Mouse (Mus musculus) forebrain, embryonic 14.5 days (tissue): ENCODE results near the gene Wdr83os. TPM values are rescaled to one million over a fixed set of nuclear protein-coding genes. Genes with fewer than 3 reads are reported as not detected.

Source experiments
- ATAC-seq: fragments of 200-750 bp; cut with Nextera tagmentation; 2 replicates; pipeline ENCODE4 v1.8.0; 2017; ENCODE audit warnings: mild to moderate bottlenecking, moderate library complexity
- DNase-seq: peaks from one replicate; pipeline ENCODE4 v3.0.0-alpha.2; 2015; ENCODE audit warnings: low spot score
- H3K27ac ChIP-seq: fragments of 300-500 bp; sonication (generic); 2 replicates; pipeline ENCODE4 v1.5.1; 2014; ENCODE audit warnings: low read depth, mild to moderate bottlenecking, control low read depth, low read length, moderate library complexity
- H3K27me3 ChIP-seq: fragments of 300-500 bp; sonication (generic); replicated peaks from 2 replicates; pipeline ENCODE4 v1.6.1; 2014; ENCODE audit warnings: low read length, control low read depth, mixed read lengths; ENCODE audit not compliant: control insufficient read depth, insufficient read depth
- H3K36me3 ChIP-seq: fragments of 300-500 bp; sonication (generic); 2 replicates; pipeline ENCODE4 v1.6.1; 2014; ENCODE audit warnings: low read length, control low read depth; ENCODE audit not compliant: control insufficient read depth, insufficient read depth
- H3K4me1 ChIP-seq: fragments of 300-500 bp; sonication (generic); 2 replicates; pipeline ENCODE4 v1.6.1; 2014; ENCODE audit warnings: antibody characterized with exemption, low read length, control low read depth; ENCODE audit not compliant: control insufficient read depth, insufficient read depth
- H3K4me2 ChIP-seq: fragments of 300-500 bp; sonication (generic); 2 replicates; pipeline ENCODE4 v1.6.1; 2014; ENCODE audit warnings: mild to moderate bottlenecking, control low read depth, low read length
- H3K4me3 ChIP-seq: fragments of 300-500 bp; sonication (generic); 2 replicates; pipeline ENCODE4 v1.5.1; 2014; ENCODE audit warnings: low read depth, low read length, control low read depth
- H3K9ac ChIP-seq: fragments of 300-500 bp; sonication (generic); 2 replicates; pipeline ENCODE4 v1.6.1; 2014; ENCODE audit warnings: mild to moderate bottlenecking, low read length, control low read depth, moderate library complexity
- H3K9me3 ChIP-seq: fragments of 300-500 bp; sonication (generic); replicated peaks from 2 replicates; pipeline ENCODE4 v1.6.1; 2016; ENCODE audit warnings: low read length, control low read depth, mixed read lengths; ENCODE audit not compliant: control insufficient read depth
- WGBS: fragments of 180-500 bp; shearing (Covaris S2); extraction: QIAGEN DNeasy Blood & Tissue Kit; methylation state at CpG from one replicate; pipeline ENCODE4 v1.1.7; 2014; 5-methylcytosine and 5-hydroxymethylcytosine counted together
- polyA plus RNA-seq: library from polyadenylated mRNA; unstranded; fragments of >200 nt; fragmentation: Nextera tagmentation; extraction: Ambion mirVana; gene quantifications from 2 replicates; pipeline ENCODE4 v1.2.1, GENCODE M21; 2014

The Wdr83os gene
- polyA plus RNA-seq, 1 experiment from 2014 or later, result 170 TPM

- Histone ChIP-seq H3K36me3 (peaks cover 34% of the 10 kb centered on the region), H3K9ac (peak overlapping the region; percentile 93), H3K4me3 (peak overlapping the region; percentile 80), H3K27ac (peak overlapping the region; percentile 99), H3K4me1 (peaks cover 19% of the 10 kb centered on the region; the same call in 1 of the 2 replicates), H3K27me3 (no peaks in the 10 kb centered on the region), H3K4me2 (peak overlapping the region; percentile 96), H3K9me3 (no peaks in the 10 kb centered on the region)
- 0% methylated on average over 14 of the region's 14 CpGs for WGBS
- ATAC-seq (peak; percentile 62), DNase-seq (peak; percentile 65)
Observed at GRCm38 (mm10) chr8:85037366-85037680, 43.2 kb upstream of the Wdr83os start.

- Histone ChIP-seq H3K4me2 (peak overlapping the region; percentile 96), H3K4me1 (peaks cover 19% of the 10 kb centered on the region; the same call in 1 of the 2 replicates), H3K27ac (peak overlapping the region; percentile 99), H3K9me3 (no peaks in the 10 kb centered on the region), H3K36me3 (peaks cover 33% of the 10 kb centered on the region), H3K4me3 (peak overlapping the region; percentile 80), H3K9ac (peak overlapping the region; percentile 93), H3K27me3 (no peaks in the 10 kb centered on the region)
- no peak for ATAC-seq
- peak; percentile 41 for DNase-seq
- under 1% methylated on average over 51 of the region's 57 CpGs for WGBS
Observed at GRCm38 (mm10) chr8:85037681-85038531, 42.6 kb upstream of the Wdr83os start.

- no peaks in the 10 kb centered on the region for H3K4me1 ChIP-seq
- 93% methylated on average over 6 of the region's 6 CpGs for WGBS
- H3K4me3 ChIP-seq, result no peak overlapping the region
- DNase-seq, result no peak
- no peak overlapping the region for H3K4me2 ChIP-seq
- H3K9me3 ChIP-seq, result no peaks in the 10 kb centered on the region
- ATAC-seq, result no peak
- H3K27me3 ChIP-seq, result no peaks in the 10 kb centered on the region
- peaks cover 85% of the 10 kb centered on the region for H3K36me3 ChIP-seq
- H3K9ac ChIP-seq, result no peak overlapping the region
- no peak overlapping the region for H3K27ac ChIP-seq
Observed at GRCm38 (mm10) chr8:85043619-85044018, 36.9 kb upstream of the Wdr83os start.

- H3K4me2 ChIP-seq, result no peak overlapping the region
- no peak overlapping the region for H3K4me3 ChIP-seq
- DNase-seq (no peak), ATAC-seq (no peak)
- H3K9me3 ChIP-seq, result no peaks in the 10 kb centered on the region
- H3K27me3 ChIP-seq, result no peaks in the 10 kb centered on the region
- peaks cover 8% of the 10 kb centered on the region; the same call in 1 of the 2 replicates for H3K4me1 ChIP-seq
- H3K27ac ChIP-seq, result no peak overlapping the region
- 85% methylated on average over 7 of the region's 7 CpGs for WGBS
- H3K9ac ChIP-seq, result no peak overlapping the region
- peaks cover 55% of the 10 kb centered on the region for H3K36me3 ChIP-seq
Observed at GRCm38 (mm10) chr8:85057367-85057766, 23.2 kb upstream of the Wdr83os start.

- H3K27ac ChIP-seq, result peak within 1 kb of the TSS; percentile 50; the same call in 1 of the 2 replicates
- H3K9ac ChIP-seq, result peak within 1 kb of the TSS; percentile 74
- no peaks in the 10 kb centered on the region for H3K27me3 ChIP-seq
- H3K9me3 ChIP-seq, result no peaks in the 10 kb centered on the region
- ATAC-seq, result peak; percentile 95
- peak within 1 kb of the TSS; percentile 95 for H3K4me2 ChIP-seq
- DNase-seq, result peak; percentile 98
- 1% methylated on average over 52 of the region's 53 CpGs for WGBS
- H3K4me1 ChIP-seq, result peaks cover 8% of the 10 kb centered on the region; the same call in 1 of the 2 replicates
- H3K36me3 ChIP-seq, result peaks cover 44% of the 10 kb centered on the region
- H3K4me3 ChIP-seq, result peak within 1 kb of the TSS; percentile 75
Observed at GRCm38 (mm10) chr8:85059879-85060616, 20.5 kb upstream of the Wdr83os start, which contains the start of gene Fbxw9. Fbxw9 (plus strand) TSS chr8:85060055.

GRCm38 (mm10) chr8:85062603-85063002, 17.9 kb upstream of the Wdr83os start:
- Histone ChIP-seq H3K4me3 (no peak overlapping the region), H3K27ac (no peak overlapping the region), H3K9me3 (no peaks in the 10 kb centered on the region), H3K9ac (no peak overlapping the region), H3K4me2 (no peak overlapping the region), H3K36me3 (peaks cover 44% of the 10 kb centered on the region), H3K27me3 (no peaks in the 10 kb centered on the region), H3K4me1 (peaks cover 8% of the 10 kb centered on the region; the same call in 1 of the 2 replicates)
- ATAC-seq (no peak), DNase-seq (no peak)
- 95% methylated on average over 4 of the region's 4 CpGs for WGBS

GRCm38 (mm10) chr8:85065213-85065612, 15.3 kb upstream of the Wdr83os start:
- DNase-seq, result no peak
- Histone ChIP-seq H3K27me3 (no peaks in the 10 kb centered on the region), H3K9me3 (no peaks in the 10 kb centered on the region), H3K4me3 (no peak overlapping the region), H3K4me2 (no peak overlapping the region), H3K4me1 (peaks cover 8% of the 10 kb centered on the region; the same call in 1 of the 2 replicates), H3K27ac (no peak overlapping the region), H3K36me3 (peaks cover 51% of the 10 kb centered on the region), H3K9ac (no peak overlapping the region)
- ATAC-seq, result no peak
- 41% methylated on average over 2 of the region's 2 CpGs for WGBS

GRCm38 (mm10) chr8:85067155-85067554, 13.4 kb upstream of the Wdr83os start:
- no peak overlapping the region for H3K4me2 ChIP-seq
- peaks cover 3% of the 10 kb centered on the region for H3K4me1 ChIP-seq
- DNase-seq (no peak), ATAC-seq (no peak)
- H3K36me3 ChIP-seq, result peaks cover 49% of the 10 kb centered on the region
- H3K27ac ChIP-seq, result no peak overlapping the region
- H3K4me3 ChIP-seq, result no peak overlapping the region
- no peaks in the 10 kb centered on the region for H3K9me3 ChIP-seq
- 89% methylated on average over 2 of the region's 2 CpGs for WGBS
- H3K9ac ChIP-seq, result no peak overlapping the region
- H3K27me3 ChIP-seq, result no peaks in the 10 kb centered on the region
